Mouse (Mus musculus) hindbrain, embryonic 16.5 days (tissue): ENCODE measurements around the gene Lce3e. TPM values are rescaled to one million over a fixed set of nuclear protein-coding genes. Genes with fewer than 3 reads are reported as not detected.

Experiments
- ATAC-seq: fragments of 200-750 bp; cut with Nextera tagmentation; 2 replicates; pipeline ENCODE4 v1.8.0; 2017; ENCODE audit warnings: moderate TSS enrichment, moderate library complexity
- H3K27ac ChIP-seq: fragments of 300-500 bp; sonication (generic); 2 replicates; pipeline ENCODE4 v1.5.1; 2014; ENCODE audit warnings: low read depth, mild to moderate bottlenecking, control low read depth, low read length, moderate library complexity
- H3K27me3 ChIP-seq: fragments of 300-500 bp; sonication (generic); replicated peaks from 2 replicates; pipeline ENCODE4 v1.6.1; 2014; ENCODE audit warnings: low read length; ENCODE audit not compliant: control insufficient read depth, insufficient read depth
- H3K36me3 ChIP-seq: fragments of 300-500 bp; sonication (generic); 2 replicates; pipeline ENCODE4 v1.6.1; 2014; ENCODE audit warnings: mild to moderate bottlenecking, low read length, moderate library complexity, mixed read lengths; ENCODE audit not compliant: control insufficient read depth, insufficient read depth
- H3K4me1 ChIP-seq: fragments of 300-500 bp; sonication (generic); 2 replicates; pipeline ENCODE4 v1.6.1; 2014; ENCODE audit warnings: low read depth, low read length; ENCODE audit not compliant: control insufficient read depth, insufficient read depth
- H3K4me2 ChIP-seq: fragments of 300-500 bp; sonication (generic); 2 replicates; pipeline ENCODE4 v1.6.1; 2014; ENCODE audit warnings: mild to moderate bottlenecking, low read length, control low read depth, moderate library complexity
- H3K4me3 ChIP-seq: fragments of 300-500 bp; sonication (generic); 2 replicates; pipeline ENCODE4 v1.5.1; 2014; ENCODE audit warnings: mild to moderate bottlenecking, low read length, control low read depth, moderate library complexity
- H3K9ac ChIP-seq: fragments of 300-500 bp; sonication (generic); 2 replicates; pipeline ENCODE4 v1.6.1; 2014; ENCODE audit warnings: low read depth, mild to moderate bottlenecking, control low read depth, low read length, moderate library complexity
- H3K9me3 ChIP-seq: fragments of 300-500 bp; sonication (generic); 2 replicates; pipeline ENCODE4 v1.6.1; 2014; ENCODE audit warnings: mild to moderate bottlenecking, low read length, moderate library complexity; ENCODE audit not compliant: control insufficient read depth
- WGBS: fragments of 180-500 bp; shearing (Covaris S2); extraction: QIAGEN DNeasy Blood & Tissue Kit; methylation state at CpG from one replicate; pipeline ENCODE4 v1.1.7; 2014; 5-methylcytosine and 5-hydroxymethylcytosine counted together
- polyA plus RNA-seq: library from polyadenylated mRNA; unstranded; fragments of >200 nt; fragmentation: Nextera tagmentation; extraction: Ambion mirVana; gene quantifications from 2 replicates; pipeline ENCODE4 v1.2.1, GENCODE M21; 2015

Lce3e gene
- polyA plus RNA-seq, 1 experiment from 2014 or later, result not detected

DNA sequence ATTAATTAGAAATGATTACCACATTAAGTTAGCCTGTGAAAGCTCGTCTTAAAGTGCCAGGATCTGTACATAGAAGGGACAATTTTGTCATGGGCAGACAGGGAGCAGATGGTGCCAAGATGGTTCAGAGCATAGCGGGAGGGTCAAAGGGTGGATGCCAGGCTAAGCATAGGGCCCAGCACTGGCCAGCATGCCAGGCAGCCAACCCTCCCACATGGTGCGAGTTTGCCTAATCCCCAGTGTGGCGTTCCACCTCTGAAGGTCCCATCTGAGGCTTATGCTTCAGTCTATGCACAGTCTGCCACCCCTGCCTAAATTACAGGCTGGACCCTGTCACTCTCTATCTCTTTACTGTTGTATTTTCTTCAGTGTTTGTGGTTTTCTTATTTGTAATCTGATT, 36.0 kb downstream of the Lce3e start:
- ATAC-seq, result peak; percentile 34; the same call in 1 of the 2 replicates
- H3K36me3 ChIP-seq, result no peaks in the 10 kb centered on the region
- no peaks in the 10 kb centered on the region for H3K4me1 ChIP-seq
- no peak overlapping the region for H3K27ac ChIP-seq
- WGBS, result 68% methylated on average over 4 of the region's 4 CpGs
- no peaks in the 10 kb centered on the region for H3K9me3 ChIP-seq
- H3K9ac ChIP-seq, result no peak overlapping the region
- H3K4me3 ChIP-seq, result no peak overlapping the region
- no peaks in the 10 kb centered on the region for H3K27me3 ChIP-seq
- no peak overlapping the region for H3K4me2 ChIP-seq

GRCm38 (mm10) chr3:93014378-93014801, 47.5 kb downstream of the Lce3e start:
- Histone ChIP-seq H3K4me2 (peak overlapping the region; percentile 92), H3K9ac (peak overlapping the region; percentile 73), H3K36me3 (no peaks in the 10 kb centered on the region), H3K27ac (peak overlapping the region; percentile 36; the same call in 1 of the 2 replicates), H3K9me3 (no peaks in the 10 kb centered on the region), H3K4me3 (peak overlapping the region; percentile 61), H3K27me3 (0 out of 2 replicates have a peak, but pooled peaks cover 2% of the 10 kb centered on the region), H3K4me1 (no peaks in the 10 kb centered on the region)
- WGBS, result under 1% methylated on average over 24 of the region's 24 CpGs
- peak; percentile 93 for ATAC-seq

DNA sequence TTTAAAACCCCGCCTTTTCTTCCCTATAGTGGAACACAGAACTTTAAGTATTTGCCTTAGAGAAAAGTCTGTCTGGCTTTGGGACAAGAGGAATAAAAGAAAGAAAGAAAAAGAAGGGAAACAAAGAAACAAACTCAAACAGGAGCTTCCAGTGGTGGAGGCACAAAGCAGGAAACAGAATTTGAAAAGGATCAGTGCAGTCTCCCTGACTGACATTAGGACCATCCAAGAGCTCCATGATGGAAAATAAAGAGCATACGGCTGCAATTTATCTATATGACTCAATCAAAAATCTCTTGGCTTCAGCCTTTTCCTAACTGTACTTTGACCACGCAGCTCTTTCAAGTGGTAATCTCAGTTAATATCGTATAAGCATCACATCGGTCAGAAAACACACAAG, 48.0 kb downstream of the Lce3e start:
- ATAC-seq, result peak; percentile 44; the same call in 1 of the 2 replicates
- H3K27ac ChIP-seq, result no peak overlapping the region
- 18% methylated on average over 5 of the region's 5 CpGs for WGBS
- H3K36me3 ChIP-seq, result no peaks in the 10 kb centered on the region
- H3K4me1 ChIP-seq, result no peaks in the 10 kb centered on the region
- 0 out of 2 replicates have a peak, but pooled peaks cover 2% of the 10 kb centered on the region for H3K27me3 ChIP-seq
- peak overlapping the region; percentile 73 for H3K9ac ChIP-seq
- H3K4me3 ChIP-seq, result peak overlapping the region; percentile 61
- H3K4me2 ChIP-seq, result peak overlapping the region; percentile 92
- H3K9me3 ChIP-seq, result no peaks in the 10 kb centered on the region

- H3K9ac ChIP-seq, result peak within 1 kb of the TSS; percentile 73
- WGBS, result 37% methylated on average over 4 of the region's 4 CpGs
- no peaks in the 10 kb centered on the region for H3K9me3 ChIP-seq
- H3K27ac ChIP-seq, result peak within 1 kb of the TSS; percentile 36; the same call in 1 of the 2 replicates
- no peaks in the 10 kb centered on the region for H3K4me1 ChIP-seq
- H3K4me3 ChIP-seq, result peak within 1 kb of the TSS; percentile 61
- H3K27me3 ChIP-seq, result 0 out of 2 replicates have a peak, but pooled peaks cover 2% of the 10 kb centered on the region
- ATAC-seq, result no peak; the same call in 1 of the 2 replicates
- H3K36me3 ChIP-seq, result no peaks in the 10 kb centered on the region
- H3K4me2 ChIP-seq, result peak within 1 kb of the TSS; percentile 92
These were observed 48.7 kb downstream of the Lce3e start, which contains the start of gene Crct1 for GRCm38 (mm10) chr3:93015460-93016104. Gene Crct1 (minus strand): TSS chr3:93015687.

Other genes starting within 250 kb of the Lce3e start
- gene Lce1f, start 246.7 kb upstream of the Lce3e start, polyA plus RNA-seq, result not detected in 2 replicates
- not detected in 2 replicates for gene Gm38119, start 228.0 kb upstream of the Lce3e start, polyA plus RNA-seq
- not detected in 2 replicates for gene Lce1g, start 214.7 kb upstream of the Lce3e start, polyA plus RNA-seq
- not detected in 2 replicates for gene Lce1h, start 202.0 kb upstream of the Lce3e start, polyA plus RNA-seq
- gene Lce1i, start 188.2 kb upstream of the Lce3e start, polyA plus RNA-seq, result not detected in 2 replicates
- gene Lce1j, start 176.5 kb upstream of the Lce3e start, polyA plus RNA-seq, result not detected in 2 replicates
- not detected in 2 replicates for gene Lce1k, start 159.2 kb upstream of the Lce3e start, polyA plus RNA-seq
- not detected in 2 replicates for gene Kprp, start 139.8 kb upstream of the Lce3e start, polyA plus RNA-seq
- gene Lce1l, start 115.8 kb upstream of the Lce3e start, polyA plus RNA-seq, result not detected in 2 replicates
- not detected in 2 replicates for gene 2310050C09Rik, start 96.8 kb upstream of the Lce3e start, polyA plus RNA-seq
- not detected in 2 replicates for gene Lce3a, start 40.8 kb upstream of the Lce3e start, polyA plus RNA-seq
- gene Lce3b, start 34.1 kb upstream of the Lce3e start, polyA plus RNA-seq, result not detected in 2 replicates
- 0.89 TPM in 1 of 2 replicates, not detected in the other for gene Lce3c, start 22.6 kb upstream of the Lce3e start, polyA plus RNA-seq
- gene Lce3d, start 9.7 kb upstream of the Lce3e start, polyA plus RNA-seq, result not detected in 2 replicates
- gene Lce3f, start 25.2 kb downstream of the Lce3e start, polyA plus RNA-seq, result not detected in 2 replicates
- gene Crct1, start 48.6 kb downstream of the Lce3e start, polyA plus RNA-seq, result 2.1 and 2.3 TPM in 2 replicates
- gene Lce1m, start 52.0 kb downstream of the Lce3e start, polyA plus RNA-seq, result not detected in 2 replicates
- not detected in 2 replicates for gene Gm4858, start 101.8 kb downstream of the Lce3e start, polyA plus RNA-seq
- not detected in 2 replicates for gene Crnn, start 177.7 kb downstream of the Lce3e start, polyA plus RNA-seq
- not detected in 2 replicates for gene Flg2, start 230.2 kb downstream of the Lce3e start, polyA plus RNA-seq